Mouse (Mus musculus): ENCODE measurements around the gene Taf11.

The Taf11 gene

DNA sequence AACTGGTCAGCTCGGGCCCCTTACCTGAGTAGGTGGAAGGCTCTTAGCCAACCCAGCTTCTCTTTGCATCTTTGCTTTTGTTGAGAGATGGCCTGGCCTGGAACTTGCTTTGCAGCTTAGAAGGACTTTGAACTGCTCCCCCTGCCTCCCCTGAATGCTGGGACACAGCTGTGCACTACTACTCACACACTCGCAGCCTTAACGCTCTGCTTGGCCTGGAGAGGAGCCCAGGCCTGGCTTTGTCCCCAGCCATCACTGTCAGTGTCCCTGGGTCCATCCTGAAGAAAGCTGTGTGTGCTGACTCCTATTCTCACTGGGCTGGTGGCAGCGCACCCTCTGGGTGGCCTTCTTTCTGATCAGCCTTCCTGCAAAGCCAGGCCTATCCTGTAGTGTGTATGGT is 11.0 kb upstream of the Taf11 start:
- DNase-seq (ENCODE audit: low spot score): no peak

DNA sequence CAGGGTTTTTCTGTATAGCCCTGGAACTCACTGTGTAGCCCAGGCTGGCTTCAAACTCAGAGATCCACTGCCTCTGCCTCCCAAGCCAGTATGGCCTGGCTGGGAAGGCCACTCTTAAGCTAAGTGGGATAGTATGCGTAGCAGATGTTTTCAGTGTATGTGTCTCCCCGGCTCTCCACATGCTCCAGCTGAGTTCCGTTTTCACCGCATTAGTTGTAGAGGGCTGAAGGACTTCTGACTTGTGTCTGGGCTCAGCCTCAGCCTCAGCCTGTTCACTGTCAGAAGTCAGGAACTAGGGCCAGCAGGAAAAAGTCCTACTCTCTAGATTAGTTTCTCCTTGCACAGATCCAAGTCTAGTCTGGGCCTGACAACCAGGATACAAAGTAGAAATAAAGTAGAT is 6.7 kb upstream of the Taf11 start:
- DNase-seq (ENCODE audit: low spot score): no peak

DNA sequence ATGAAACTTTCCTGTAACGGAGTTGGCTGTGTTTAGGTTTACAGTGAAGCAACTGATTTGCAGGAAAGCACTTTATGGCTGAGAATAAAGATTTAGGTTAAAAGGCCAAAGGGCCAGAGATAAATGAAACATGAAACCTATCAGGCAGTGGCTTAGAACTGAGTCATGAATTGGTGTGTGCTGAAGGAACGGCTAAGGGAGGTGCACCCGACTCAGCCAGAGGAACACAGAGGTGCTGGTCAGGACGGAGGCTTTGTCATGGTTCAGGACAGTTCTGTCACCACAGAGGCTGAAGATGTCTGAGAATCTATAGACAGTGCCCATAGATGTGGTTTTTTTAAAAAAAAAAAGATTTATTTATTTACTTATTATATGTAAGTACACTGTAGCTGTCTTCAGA is 5.1 kb upstream of the Taf11 start:
- DNase-seq (ENCODE audit: low spot score): no peak

DNA sequence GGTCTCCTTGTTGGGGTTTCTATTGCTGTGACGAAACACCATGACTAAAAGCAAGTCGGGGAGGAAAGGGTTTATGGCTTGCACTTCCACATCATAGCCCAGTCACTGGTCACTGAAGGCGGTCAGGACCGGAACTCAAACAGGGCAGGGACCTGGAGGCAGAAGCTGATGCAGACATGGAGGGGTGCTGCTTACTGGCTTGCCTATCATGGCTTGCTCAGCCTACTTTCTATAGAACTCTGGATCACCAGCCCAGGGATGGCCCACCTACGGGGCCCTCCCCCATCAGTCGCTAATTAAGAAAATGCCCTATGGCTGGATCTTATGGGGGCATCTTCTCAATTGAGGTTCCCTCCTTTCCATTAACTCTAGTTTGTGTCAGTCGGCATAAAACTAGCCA is 1.7 kb upstream of the Taf11 start:
- DNase-seq (ENCODE audit: low spot score): no peak

DNA sequence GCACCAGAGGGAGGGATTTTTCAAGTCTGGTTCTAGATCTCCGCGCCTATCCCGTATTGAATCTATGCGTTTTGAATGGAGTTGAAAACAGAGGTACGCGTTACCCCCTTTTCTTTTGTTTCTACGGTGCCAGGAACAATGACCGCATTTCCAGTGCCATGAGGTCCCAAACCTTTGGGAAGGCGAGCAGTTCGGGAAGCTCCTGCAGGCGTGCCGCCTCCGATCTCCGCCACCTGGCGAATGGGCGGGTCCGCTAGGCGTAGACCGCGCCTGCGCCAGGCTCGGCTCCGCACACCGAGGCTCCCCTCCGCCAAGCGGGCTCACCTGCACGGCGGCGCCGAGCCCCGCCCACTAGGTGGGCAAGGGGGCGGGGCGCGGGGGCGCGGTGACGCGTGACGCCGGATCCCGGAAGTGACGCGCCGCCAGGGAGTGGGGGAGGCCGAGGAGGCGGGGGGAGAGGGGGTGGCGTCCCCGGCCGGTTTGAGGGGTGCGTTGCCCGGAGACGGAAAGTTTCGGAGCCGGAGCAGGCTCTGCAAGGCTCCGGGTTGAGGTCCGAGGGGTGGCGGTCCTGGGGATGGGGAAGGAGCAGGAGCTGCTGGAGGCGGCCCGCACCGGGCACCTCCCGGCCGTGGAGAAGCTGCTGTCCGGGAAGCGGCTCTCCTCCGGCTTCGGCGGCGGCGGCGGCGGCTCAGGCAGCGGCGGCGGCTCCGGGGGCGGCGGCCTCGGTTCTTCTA is 589 bp downstream of the Taf11 start, which contains the start of gene Anks1:
Gene Anks1, plus strand, starts transcription at position 419 of the 734 bp plus-strand sequence.
- peak; percentile 89 for DNase-seq (ENCODE audit: low spot score)

DNA sequence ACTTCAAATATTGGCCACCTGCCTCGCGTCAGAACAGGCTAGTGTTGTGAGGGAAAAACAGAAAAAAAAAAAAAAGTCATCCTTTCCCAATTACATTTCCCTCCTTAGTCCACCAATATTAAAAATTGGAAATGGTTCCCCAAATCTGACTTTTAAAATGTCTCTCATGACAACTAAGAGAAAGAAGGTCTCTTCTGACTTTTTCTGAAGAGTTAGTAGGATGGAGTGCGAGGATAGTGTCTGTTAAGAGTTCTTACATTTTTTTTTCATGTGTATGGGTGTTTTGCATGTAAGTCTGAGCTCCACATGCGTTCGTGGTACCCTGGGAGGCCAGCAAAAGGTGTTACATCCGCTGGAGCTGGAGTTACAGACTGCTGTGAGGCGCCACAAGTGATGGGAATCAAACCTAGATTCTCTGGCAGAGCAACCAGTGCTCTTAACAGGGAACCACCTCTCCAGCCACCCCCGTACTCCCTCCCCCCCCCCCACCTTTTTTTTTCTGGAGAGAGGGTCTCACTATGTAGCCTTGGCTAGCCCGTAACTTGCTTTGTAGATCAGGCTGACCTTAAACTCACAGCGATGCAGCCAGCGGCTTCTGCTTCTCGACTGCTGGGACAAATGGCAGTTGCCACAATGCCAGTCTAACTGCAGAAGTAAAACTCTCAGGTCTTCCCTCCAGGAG is 1.3 kb downstream of the Taf11 start:
- no peak for DNase-seq (ENCODE audit: low spot score)

DNA sequence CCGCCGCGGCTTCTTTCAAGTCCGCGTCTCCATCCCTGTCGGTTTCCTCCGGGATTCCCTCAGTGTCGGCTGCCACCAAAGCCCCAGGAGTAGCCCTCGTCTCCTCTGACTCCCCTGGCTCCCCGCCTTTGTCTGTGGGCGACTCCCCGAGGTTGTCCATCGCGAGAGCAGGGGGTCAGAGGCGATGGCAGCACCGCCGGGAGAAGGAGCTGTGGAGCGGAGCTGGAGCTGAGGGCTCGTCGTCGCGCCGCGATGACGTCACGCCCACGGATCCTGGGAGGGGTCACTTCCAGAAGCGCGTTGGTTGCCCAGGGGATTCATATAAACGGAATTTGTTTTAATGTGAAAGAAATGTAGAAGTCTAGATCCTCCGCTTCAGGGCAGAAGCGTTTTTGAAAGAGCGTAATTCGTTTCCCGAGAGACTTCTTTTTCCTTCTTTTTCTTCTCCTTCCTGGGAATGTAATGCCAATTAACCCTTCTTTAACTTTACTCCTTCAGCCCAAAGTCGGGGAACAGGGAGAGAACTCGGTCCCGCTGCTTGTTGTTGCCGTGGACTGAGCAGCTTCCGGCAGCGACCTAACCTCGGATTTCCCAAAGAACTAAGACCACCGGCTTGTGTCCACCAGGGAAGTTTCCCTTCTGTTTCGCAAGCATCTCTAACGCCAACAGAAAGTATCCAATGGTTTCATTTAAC is 2.0 kb downstream of the Taf11 start:
- peak; percentile 92 for DNase-seq (ENCODE audit: low spot score)

DNA sequence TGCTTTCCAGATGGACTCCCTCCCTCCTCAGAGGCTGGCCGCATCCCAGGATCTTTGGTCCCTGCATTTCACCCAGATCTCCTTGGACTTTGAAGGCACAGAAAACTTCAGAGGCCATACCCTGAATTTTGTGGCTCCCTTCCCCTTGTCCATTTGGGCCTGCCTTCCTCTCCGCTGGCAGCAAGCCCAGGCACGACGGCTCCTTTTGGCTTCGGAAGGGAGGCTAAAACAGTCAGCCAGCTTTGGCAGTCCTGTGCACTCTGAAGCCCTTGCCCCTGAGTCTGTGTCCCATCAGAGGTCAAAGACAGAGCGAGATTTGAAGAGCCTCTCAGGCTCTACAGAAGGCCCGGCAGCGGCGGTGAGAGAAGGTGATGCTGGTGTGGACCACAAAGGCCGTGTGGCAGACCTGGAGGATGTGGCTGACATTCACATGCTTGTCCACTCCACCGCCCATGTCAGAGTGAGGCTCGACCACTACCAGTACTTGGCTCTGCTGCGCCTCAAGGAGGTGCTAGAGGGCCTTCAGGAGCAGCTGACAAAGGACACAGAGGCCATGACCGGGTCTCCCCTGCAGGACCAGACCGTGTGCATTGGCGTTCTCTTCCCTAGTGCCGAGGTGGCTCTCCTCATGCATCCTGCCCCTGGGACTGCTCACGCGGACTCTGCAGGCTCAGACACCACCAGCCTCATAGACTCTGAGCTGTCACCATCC is 23.0 kb downstream of the Taf11 start:
- no peak for DNase-seq (ENCODE audit: low spot score)

DNA sequence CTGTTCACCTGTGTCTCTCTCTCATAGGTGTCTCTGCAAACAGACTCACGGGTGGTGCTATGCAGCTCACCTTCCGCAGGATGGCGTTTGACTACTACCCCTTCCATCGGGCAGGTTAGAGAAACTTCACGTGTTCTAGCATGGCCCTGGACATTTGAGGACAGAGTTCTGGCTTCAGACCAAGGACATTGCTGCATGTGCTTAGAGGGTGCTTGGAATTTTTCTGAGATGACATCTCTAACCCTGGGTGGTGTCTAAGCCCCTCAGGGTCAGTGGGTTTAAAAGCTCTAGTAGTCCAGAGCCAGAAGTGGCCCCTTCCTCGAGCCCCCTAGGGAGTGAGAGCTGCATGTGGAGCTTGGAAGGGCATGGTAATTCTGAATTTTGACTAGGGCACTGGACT is 25.6 kb downstream of the Taf11 start:
- DNase-seq (ENCODE audit: low spot score): no peak

DNA sequence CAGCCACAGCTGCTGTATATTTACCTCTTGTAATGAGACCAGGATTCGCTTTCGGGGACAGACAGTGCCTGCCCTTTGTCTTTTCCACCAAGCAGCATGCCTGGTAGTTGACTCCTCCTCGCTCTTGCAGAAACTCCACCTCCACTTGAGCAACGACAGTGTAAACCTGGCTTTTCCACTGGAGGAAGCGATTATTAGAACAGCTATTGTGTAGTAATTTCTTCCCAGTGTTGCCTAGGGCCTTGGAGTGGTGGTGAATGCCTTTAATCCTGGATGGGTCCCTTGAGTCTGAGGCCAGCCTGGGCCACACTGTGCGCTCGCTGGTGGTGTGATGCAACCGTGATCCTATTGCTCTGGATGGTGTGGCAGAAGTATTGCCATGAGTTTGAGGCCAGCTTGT is 26.5 kb downstream of the Taf11 start:
- no peak for DNase-seq (ENCODE audit: low spot score)

DNA sequence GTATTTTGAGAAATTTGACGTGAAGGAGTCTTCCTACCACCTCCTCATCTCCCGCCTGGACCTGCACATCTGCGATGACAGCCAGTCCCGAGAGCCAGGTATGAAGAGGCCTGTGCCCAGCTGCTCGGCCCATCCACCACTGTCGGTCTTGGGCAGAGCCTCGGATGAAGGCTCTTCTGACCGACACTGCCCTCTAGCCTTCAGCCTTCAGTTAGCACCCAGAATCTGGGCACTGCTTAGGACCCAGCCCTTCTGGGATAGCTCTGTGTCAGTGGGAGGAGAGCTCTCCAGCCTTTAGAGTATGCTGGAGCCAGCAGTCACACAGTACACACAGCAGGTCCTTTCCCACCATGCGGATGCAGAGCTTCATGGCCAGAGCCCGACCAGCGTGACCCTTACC is 28.1 kb downstream of the Taf11 start:
- DNase-seq (ENCODE audit: low spot score): no peak

DNA sequence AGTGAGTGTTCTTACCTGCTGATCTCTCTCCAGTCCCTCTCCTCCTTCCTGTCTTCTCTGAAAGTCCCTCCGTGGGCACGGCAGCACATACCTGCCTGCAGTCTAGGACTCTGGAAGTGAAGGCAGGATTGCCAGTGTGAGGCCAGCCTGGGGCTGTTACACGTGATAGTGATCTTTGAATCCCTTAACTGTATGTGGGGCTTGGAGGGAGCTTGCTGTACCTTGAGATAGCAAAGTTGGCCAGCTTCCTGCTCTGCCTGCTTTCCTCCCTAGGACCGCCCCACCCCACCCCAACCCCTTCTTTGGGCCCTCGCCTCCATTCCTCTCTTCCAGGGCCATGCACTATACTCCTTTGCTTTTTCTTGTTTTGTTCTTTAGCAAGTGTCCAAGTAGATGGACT is 35.1 kb downstream of the Taf11 start:
- no peak for DNase-seq (ENCODE audit: low spot score)

DNA sequence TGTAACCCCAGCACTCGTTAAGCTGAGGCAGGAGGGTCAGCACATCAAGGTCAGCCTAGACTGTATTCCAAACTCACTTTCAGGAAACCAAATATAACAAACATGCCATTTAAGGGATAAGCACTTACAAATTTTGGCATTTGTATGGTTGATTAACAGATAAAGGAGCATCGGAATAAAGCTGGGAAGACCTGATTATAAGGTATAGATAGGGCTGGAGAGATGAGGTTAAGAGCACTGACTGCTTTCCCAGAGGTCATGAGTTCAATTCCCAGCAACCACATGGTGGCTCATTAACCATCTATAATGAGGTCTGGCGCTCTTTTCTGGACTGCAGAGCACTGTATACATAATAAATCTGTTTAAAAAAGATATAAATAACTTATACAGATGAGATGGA is 36.1 kb downstream of the Taf11 start:
- DNase-seq (ENCODE audit: low spot score): no peak

DNA sequence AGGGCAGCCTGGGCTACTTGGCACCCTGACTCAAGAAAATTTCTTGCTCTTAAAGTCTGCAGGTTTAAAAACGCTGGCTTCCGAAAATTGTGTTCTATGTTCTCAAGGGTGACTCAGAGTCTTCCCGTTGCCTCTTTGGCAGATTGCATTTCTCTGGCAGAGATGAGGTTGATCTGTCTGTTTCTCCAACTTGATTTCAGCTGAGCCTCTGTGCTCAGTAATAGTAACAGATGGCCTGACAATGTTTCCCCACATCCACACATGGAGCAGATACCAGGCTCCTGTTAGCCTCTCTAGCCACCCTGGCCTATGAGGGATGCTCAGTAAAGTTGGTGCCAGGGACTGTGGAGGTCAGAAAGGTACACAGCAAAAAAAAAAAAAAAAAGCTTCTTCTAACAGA is 37.8 kb downstream of the Taf11 start:
- DNase-seq (ENCODE audit: low spot score): no peak

DNA sequence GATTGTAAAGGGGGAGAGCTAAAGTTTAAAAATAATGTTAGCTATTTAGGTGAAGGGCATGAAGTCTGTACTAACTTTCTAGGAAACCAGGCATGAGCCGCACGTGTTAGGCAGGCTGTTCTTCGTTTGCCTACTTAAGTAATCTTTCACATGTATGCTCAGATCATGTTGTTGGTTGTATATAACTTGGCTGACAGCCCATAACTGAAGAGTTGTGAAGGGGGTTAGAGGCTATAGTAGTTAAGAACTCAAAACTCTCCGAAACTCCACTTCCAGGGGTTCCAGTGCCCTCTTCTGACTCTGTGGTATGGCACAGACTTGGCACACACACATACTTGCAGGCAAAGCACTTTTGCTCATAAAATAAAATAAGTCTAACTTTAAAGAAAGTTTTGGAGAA is 42.9 kb downstream of the Taf11 start:
- no peak for DNase-seq (ENCODE audit: low spot score)

DNA sequence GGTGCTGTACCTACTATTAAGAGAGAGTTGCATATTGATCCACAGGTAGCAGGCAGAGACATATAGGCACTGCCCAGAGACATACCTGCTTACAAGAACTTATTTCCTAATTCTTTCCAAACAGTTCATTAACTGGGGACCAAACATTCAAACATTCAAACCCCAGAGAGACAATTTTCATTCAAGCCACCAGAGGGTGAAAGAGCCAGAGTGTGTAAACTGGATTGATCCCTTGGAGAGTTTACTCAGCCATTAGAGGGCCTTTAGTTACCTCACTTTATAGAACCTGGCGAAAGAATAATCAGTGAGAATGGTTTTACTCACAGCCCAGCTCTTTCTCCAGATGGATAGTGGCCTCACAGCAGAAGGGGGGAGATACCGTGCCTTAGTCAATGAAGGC is 44.2 kb downstream of the Taf11 start:
- DNase-seq (ENCODE audit: low spot score): no peak

DNA sequence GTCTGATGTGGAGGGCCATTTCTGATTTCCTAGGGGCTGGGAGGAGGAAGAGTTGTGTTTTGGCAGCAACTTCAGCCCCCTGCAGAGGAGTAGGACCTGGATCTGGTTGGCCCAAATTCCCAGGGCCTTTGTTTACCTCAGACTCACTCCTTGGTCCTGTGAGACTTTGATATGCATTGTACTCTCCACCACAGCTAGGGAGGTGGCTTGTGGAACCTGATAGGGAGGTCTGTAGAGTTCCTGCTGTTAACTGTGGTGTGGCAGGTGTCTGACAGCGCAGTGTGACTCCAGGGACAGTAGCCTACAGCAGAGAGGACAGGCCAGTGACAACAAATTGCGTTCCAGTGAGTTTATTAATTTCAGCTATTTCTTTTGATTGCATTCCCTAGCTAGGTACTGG is 50.5 kb downstream of the Taf11 start:
- no peak for DNase-seq (ENCODE audit: low spot score)

DNA sequence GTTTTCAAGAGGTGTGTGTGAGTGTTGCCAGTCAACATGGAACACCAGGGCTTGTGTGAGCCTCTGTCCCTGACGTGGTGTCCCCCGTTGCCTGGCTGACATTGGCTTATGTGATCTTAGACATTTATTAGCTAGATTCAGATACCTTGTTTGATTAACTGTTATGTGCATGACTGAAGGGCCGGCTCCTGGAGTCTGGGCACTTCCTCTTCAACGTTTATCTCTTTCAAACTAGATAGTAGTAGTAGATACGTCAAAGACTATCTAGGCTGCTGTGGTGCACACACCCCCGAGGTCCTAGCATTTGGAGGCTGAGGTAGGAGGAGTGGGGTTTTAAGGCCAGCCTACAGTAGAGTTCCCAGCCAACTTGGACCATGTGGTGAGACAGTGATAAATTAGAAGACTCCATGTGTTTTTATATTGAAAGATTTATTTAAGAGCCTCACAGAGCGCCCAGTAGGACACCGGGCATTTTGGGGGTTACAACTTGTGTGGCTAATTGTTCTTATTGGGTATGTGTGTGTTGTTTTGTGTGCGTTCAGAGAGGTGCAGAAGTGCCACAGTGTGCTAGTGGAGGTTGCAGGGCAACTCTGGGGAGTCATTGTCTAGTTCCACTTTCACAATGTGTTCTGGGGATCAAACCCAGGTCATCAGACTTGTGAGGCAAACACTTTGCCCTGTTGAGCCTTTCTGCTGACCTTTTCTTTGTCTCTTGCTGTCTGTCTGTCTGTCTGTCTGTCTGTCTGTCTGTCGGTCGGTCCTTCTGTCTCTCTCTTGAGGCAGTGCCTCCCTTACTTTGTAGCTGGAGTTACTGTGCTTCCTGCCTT is 51.8 kb downstream of the Taf11 start:
- no peak for DNase-seq (ENCODE audit: low spot score)

DNA sequence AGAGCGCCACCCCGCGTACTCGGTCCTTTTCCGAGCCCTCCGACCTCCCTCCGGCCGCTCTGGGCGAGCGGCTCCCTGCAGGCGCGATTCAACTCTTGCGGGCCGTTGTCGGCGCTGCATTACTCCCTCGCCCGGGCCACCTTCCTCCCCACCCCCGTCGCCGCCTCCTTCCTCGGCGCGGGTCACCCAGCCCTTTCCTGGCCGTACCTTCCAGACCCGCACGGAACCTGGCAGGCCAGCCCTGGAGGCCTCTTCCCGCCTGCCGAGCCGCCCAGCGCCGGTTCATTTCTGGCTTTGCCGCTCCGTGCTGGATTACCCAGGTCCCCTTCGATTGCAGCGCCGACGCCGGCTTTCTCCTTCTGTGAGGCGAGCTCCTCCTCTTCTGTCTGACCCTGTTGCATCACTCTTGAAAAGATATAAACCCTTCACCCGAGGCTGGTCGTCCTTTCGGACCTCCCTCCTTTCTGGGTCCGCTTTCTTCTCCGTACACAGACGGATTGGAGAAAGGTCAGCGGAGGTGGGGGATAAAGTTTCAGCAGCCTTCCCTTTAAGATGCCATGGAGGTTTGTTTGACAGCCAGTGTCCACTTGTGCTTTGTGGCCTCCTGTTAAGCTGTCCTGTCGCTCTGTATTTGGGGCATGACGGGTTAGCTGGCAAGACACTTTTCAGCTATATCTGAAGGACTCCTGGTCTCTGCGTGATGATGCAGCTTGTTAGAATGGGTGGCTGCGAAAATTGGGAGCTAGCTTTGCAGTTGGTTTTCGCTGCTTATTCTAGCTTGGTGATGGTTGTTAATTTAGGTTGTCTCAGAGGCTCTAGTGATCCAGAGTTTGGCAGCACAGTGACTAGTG is 52.6 kb downstream of the Taf11 start:
- DNase-seq (ENCODE audit: low spot score): peak; percentile 63

DNA sequence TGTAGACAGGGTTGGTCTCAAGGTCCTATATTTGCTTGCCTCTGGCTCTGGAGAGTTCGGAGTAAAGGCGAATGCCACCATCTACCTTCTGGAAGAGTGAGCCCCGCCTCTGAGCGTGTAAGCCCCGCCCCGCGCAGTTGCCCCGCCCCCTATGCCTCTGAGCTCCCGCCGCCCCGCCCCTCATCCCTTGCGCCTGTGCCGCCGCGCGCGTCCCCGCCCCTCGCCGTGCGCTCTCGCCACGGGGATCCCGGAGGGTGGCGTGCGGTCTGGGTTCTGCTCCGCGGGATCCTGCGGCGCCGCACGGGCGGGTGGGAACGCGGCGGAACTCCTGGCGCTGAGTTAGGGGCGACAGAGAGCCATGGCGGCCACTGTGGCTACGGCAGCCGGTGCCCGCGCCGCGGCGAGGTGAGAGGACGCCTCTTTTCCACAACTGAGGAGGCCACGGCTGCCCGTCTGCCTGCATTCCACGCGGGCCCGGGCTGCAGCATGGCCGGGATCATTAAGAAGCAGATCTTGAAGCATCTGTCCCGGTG is 53.3 kb downstream of the Taf11 start, which contains the start of gene Uhrf1bp1:
Gene Uhrf1bp1, plus strand, starts transcription at position 177 of the 533 bp plus-strand sequence.
- peak; percentile 84 for DNase-seq (ENCODE audit: low spot score)
